Mouse (Mus musculus): Measurements from ENCODE around the gene Sec16a. TPM values are rescaled to one million over a fixed set of nuclear protein-coding genes. Genes with fewer than 3 reads are reported as not detected.
A peak's percentile ranks its signal among the peaks of the same experiment; 100 is the strongest.

The Sec16a gene
- 33.7 and 39.8 TPM in 2 replicates for polyA plus RNA-seq (2014; fragmentation: Nextera tagmentation; extraction: Ambion mirVana)

GRCm38 (mm10) chr2:26444946-26445665 is at the start of gene Sec16a:
Gene Sec16a (minus strand): TSS chr2:26445216.
- Histone ChIP-seq H3K36me3 (ENCODE audit: control insufficient read depth, insufficient read depth, low read length) (peaks cover 18% of the 10 kb centered on the region), H3K9me3 (ENCODE audit: control insufficient read depth, low read length) (no peaks in the 10 kb centered on the region), H3K9ac (ENCODE audit: low read length) (peak within 1 kb of the TSS; percentile 75), H3K27me3 (replicated peaks; ENCODE audit: control insufficient read depth, insufficient read depth, low read length) (no peaks in the 10 kb centered on the region), H3K4me2 (ENCODE audit: low read length) (peak within 1 kb of the TSS; percentile 97), H3K27ac (ENCODE audit: low read depth) (peak within 1 kb of the TSS; percentile 83), H3K4me3 (ENCODE audit: low read depth, low read length) (peak within 1 kb of the TSS; percentile 95), H3K4me1 (replicated peaks; ENCODE audit: control insufficient read depth, insufficient read depth, low read length) (peaks cover 24% of the 10 kb centered on the region)
- WGBS = under 1% methylated on average over 60 of the region's 61 CpGs
- ATAC-seq (replicated peaks; ENCODE audit: low FRiP score, low TSS enrichment, low read depth) (peak; percentile 92), DNase-seq (ENCODE audit: low spot score) (peak; percentile 99)

DNA sequence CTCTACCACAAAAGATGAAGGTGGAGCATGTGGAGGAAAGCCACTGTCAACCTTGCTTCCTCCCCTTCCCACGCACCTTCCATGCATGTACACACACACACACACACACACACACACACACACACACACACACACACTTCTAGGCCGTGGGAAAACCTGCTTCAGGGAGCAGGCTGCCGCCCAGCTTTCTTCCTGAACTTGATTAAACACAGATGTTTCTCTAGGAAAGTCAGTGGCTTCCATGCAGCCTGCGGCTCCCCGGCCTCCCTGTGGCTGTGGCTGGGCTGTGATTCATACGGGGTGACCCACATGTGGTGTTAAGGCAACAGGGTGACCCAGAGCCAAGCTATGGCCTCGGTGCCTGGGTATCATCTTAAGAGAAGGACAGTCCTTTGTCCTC is 49.4 kb upstream of the Sec16a start:
- 0 out of 2 replicates have a peak, but pooled peaks cover 8% of the 10 kb centered on the region for H3K36me3 ChIP-seq (ENCODE audit: control insufficient read depth, insufficient read depth, low read length)
- no peaks in the 10 kb centered on the region for H3K9me3 ChIP-seq (ENCODE audit: control insufficient read depth, low read length)
- DNase-seq (ENCODE audit: low spot score) (no peak), ATAC-seq (replicated peaks; ENCODE audit: low FRiP score, low TSS enrichment, low read depth) (no peak; the same call in 1 of the 2 replicates)
- no peaks in the 10 kb centered on the region for H3K27me3 ChIP-seq (replicated peaks; ENCODE audit: control insufficient read depth, insufficient read depth, low read length)
- H3K9ac ChIP-seq (ENCODE audit: low read length) = no peak overlapping the region
- H3K4me3 ChIP-seq (ENCODE audit: low read depth, low read length) = no peak overlapping the region
- H3K4me1 ChIP-seq (replicated peaks; ENCODE audit: control insufficient read depth, insufficient read depth, low read length) = peaks cover 62% of the 10 kb centered on the region
- peak overlapping the region; percentile 64 for H3K27ac ChIP-seq (ENCODE audit: low read depth)
- 19% methylated on average over 7 of the region's 7 CpGs for WGBS
- peak overlapping the region; percentile 16; the same call in 1 of the 2 replicates for H3K4me2 ChIP-seq (ENCODE audit: low read length)

DNA sequence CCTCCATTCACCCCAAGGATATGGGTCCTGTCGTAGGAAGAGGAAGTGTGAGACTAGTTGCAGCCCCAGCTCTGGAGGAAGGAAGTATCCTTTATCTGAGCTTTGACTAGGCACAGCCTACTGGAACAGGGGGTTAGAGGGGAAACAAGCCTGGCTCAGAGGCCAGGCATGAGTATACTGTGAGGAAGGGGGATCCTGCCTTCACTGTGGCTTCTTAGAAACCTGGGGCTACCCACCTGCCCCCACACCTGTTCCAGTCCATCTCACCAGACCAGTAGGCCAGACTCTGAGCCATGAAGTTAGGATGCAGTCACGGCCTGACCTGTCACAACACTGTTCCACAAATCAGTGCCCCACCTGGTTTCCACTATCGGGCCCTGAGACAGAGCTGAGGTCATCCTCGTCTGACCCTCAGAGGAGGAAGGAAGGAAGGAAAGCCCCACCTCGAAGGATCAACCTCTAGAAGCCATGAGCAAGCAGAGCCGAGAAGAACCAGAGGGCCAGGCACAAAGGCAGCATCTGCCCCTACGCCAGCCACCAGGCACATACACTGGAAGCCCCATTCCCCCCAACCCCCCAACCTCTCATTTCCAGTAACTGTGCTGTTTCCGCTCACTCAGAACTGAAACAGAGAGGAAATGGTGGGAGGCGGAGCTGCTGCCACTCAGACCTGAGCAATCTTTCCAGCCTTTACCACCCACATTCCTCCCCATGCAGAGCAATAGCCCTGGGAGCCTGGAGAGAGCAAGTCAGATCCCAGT is 48.2 kb upstream of the Sec16a start:
- 0 out of 2 replicates have a peak overlapping the region, but pooled peaks have one; percentile 10 for H3K9ac ChIP-seq (ENCODE audit: low read length)
- ATAC-seq (replicated peaks; ENCODE audit: low FRiP score, low TSS enrichment, low read depth) = no peak
- 12% methylated on average over 9 of the region's 9 CpGs for WGBS
- H3K4me3 ChIP-seq (ENCODE audit: low read depth, low read length) = no peak overlapping the region
- peak overlapping the region; percentile 16 for H3K4me2 ChIP-seq (ENCODE audit: low read length)
- no peak for DNase-seq (ENCODE audit: low spot score)
- 0 out of 2 replicates have a peak, but pooled peaks cover 1% of the 10 kb centered on the region for H3K36me3 ChIP-seq (ENCODE audit: control insufficient read depth, insufficient read depth, low read length)
- no peaks in the 10 kb centered on the region for H3K9me3 ChIP-seq (ENCODE audit: control insufficient read depth, low read length)
- H3K27me3 ChIP-seq (replicated peaks; ENCODE audit: control insufficient read depth, insufficient read depth, low read length) = no peaks in the 10 kb centered on the region
- peak overlapping the region; percentile 64; the same call in 1 of the 2 replicates for H3K27ac ChIP-seq (ENCODE audit: low read depth)
- peaks cover 67% of the 10 kb centered on the region for H3K4me1 ChIP-seq (replicated peaks; ENCODE audit: control insufficient read depth, insufficient read depth, low read length)

DNA sequence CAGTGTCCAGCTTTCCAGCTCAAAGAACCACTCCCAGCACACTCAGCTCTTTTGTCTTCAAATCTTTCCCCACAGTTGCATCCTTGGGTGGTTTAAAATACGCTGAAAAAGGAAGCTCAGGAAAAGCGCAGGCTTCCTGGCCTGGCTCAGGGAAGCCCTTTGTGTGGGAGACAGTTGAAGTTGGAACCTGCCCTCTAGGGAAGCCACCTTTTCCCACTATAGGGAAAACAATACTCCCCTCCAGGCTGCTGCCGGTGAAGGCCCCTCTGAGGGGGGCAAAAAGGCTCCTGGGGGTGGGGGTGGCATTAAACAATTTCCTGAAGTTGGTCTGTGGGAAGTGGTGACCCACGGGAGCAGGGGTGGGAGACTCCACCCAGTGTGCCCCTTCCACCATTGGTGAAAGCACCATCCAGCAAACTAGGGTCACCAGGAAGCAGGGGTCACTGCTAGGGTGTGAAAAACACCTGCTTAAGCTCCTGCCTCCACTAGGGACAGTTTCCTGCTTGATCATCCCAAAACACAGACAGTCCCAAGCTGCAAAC is 45.8 kb upstream of the Sec16a start:
- 64% methylated on average over 4 of the region's 4 CpGs for WGBS
- H3K9me3 ChIP-seq (ENCODE audit: control insufficient read depth, low read length) = no peaks in the 10 kb centered on the region
- peaks cover 76% of the 10 kb centered on the region for H3K4me1 ChIP-seq (replicated peaks; ENCODE audit: control insufficient read depth, insufficient read depth, low read length)
- H3K27me3 ChIP-seq (replicated peaks; ENCODE audit: control insufficient read depth, insufficient read depth, low read length) = no peaks in the 10 kb centered on the region
- no peak for ATAC-seq (replicated peaks; ENCODE audit: low FRiP score, low TSS enrichment, low read depth)
- no peak for DNase-seq (ENCODE audit: low spot score)
- no peak overlapping the region for H3K27ac ChIP-seq (ENCODE audit: low read depth)
- H3K9ac ChIP-seq (ENCODE audit: low read length) = no peak overlapping the region
- no peak overlapping the region for H3K4me2 ChIP-seq (ENCODE audit: low read length)
- no peaks in the 10 kb centered on the region for H3K36me3 ChIP-seq (ENCODE audit: control insufficient read depth, insufficient read depth, low read length)
- H3K4me3 ChIP-seq (ENCODE audit: low read depth, low read length) = no peak overlapping the region

DNA sequence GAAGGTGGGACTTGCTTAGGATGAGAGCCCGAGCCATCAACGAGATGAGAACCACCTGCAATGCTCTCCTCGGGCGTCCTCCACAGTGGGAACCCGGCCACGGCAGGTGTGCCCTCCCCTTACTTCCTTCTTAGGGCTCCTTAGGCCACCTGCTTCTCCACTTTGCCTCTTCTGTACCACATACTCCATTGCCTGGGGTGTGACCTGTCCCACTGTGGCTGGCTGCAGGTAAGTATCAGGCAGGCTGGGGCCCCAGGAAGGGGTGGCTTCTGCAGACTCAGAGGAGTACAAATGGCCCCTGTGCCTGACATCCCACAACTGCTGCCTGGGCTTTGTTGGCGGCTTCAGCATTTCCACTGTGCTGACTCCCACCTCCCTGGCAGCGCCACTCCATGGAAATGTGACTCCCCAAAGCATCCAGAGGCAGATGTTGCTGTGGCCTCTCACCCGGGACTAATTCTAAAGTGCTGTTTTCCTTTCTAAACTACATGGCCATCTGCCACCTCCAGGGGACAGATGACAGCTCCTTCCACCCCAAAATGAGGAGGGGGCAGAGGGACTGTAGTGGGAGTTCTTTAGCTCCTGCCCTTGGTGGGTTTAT is 43.6 kb upstream of the Sec16a start:
- no peak for ATAC-seq (replicated peaks; ENCODE audit: low FRiP score, low TSS enrichment, low read depth)
- DNase-seq (ENCODE audit: low spot score) = no peak
- H3K9me3 ChIP-seq (ENCODE audit: control insufficient read depth, low read length) = no peaks in the 10 kb centered on the region
- peaks cover 63% of the 10 kb centered on the region for H3K4me1 ChIP-seq (replicated peaks; ENCODE audit: control insufficient read depth, insufficient read depth, low read length)
- peak overlapping the region; percentile 70; the same call in 1 of the 2 replicates for H3K27ac ChIP-seq (ENCODE audit: low read depth)
- H3K36me3 ChIP-seq (ENCODE audit: control insufficient read depth, insufficient read depth, low read length) = peaks cover 14% of the 10 kb centered on the region
- no peak overlapping the region for H3K4me3 ChIP-seq (ENCODE audit: low read depth, low read length)
- H3K4me2 ChIP-seq (ENCODE audit: low read length) = 0 out of 2 replicates have a peak overlapping the region, but pooled peaks have one; percentile 2
- H3K27me3 ChIP-seq (replicated peaks; ENCODE audit: control insufficient read depth, insufficient read depth, low read length) = no peaks in the 10 kb centered on the region
- WGBS = 51% methylated on average over 9 of the region's 9 CpGs
- no peak overlapping the region for H3K9ac ChIP-seq (ENCODE audit: low read length)

GRCm38 (mm10) chr2:26487322-26488021 is 42.5 kb upstream of the Sec16a start:
- Histone ChIP-seq H3K27ac (ENCODE audit: low read depth) (peak overlapping the region; percentile 70), H3K9me3 (ENCODE audit: control insufficient read depth, low read length) (no peaks in the 10 kb centered on the region), H3K4me3 (ENCODE audit: low read depth, low read length) (no peak overlapping the region), H3K27me3 (replicated peaks; ENCODE audit: control insufficient read depth, insufficient read depth, low read length) (no peaks in the 10 kb centered on the region), H3K9ac (ENCODE audit: low read length) (no peak overlapping the region), H3K36me3 (ENCODE audit: control insufficient read depth, insufficient read depth, low read length) (peaks cover 14% of the 10 kb centered on the region), H3K4me1 (replicated peaks; ENCODE audit: control insufficient read depth, insufficient read depth, low read length) (peaks cover 60% of the 10 kb centered on the region), H3K4me2 (ENCODE audit: low read length) (peak overlapping the region; percentile 20; the same call in 1 of the 2 replicates)
- ATAC-seq (replicated peaks; ENCODE audit: low FRiP score, low TSS enrichment, low read depth) (no peak), DNase-seq (ENCODE audit: low spot score) (no peak)
- 37% methylated on average over 18 of the region's 18 CpGs for WGBS

DNA sequence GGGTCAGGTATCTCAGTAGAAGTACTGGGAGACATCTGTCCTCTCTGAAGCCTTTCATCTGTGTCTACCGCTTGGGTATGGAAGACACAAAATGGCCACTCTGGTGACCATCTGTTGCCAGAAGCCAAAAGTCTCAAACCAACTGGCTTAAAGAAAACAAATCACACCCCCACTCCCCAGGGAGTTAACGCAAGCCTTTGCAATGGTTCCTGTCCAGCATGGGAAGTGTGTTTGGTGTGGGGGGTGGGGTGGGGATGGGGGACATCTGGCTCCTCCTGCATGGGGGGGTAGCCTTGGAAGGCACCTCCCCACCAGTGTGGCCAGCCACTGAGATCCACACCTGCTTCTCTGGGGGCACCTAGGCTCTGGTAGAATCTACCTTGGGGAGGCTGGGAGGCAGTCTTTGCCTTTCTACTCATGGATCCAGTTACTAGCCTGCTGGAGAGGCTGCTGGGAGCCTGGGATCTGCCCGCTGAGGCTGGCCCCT is 41.9 kb upstream of the Sec16a start:
- DNase-seq (ENCODE audit: low spot score) (no peak), ATAC-seq (replicated peaks; ENCODE audit: low FRiP score, low TSS enrichment, low read depth) (no peak)
- WGBS = 31% methylated on average over 3 of the region's 3 CpGs
- no peak overlapping the region for H3K4me2 ChIP-seq (ENCODE audit: low read length)
- H3K27ac ChIP-seq (ENCODE audit: low read depth) = peak overlapping the region; percentile 70
- peaks cover 15% of the 10 kb centered on the region for H3K36me3 ChIP-seq (ENCODE audit: control insufficient read depth, insufficient read depth, low read length)
- no peak overlapping the region for H3K4me3 ChIP-seq (ENCODE audit: low read depth, low read length)
- H3K9me3 ChIP-seq (ENCODE audit: control insufficient read depth, low read length) = no peaks in the 10 kb centered on the region
- peaks cover 60% of the 10 kb centered on the region for H3K4me1 ChIP-seq (replicated peaks; ENCODE audit: control insufficient read depth, insufficient read depth, low read length)
- H3K9ac ChIP-seq (ENCODE audit: low read length) = no peak overlapping the region
- H3K27me3 ChIP-seq (replicated peaks; ENCODE audit: control insufficient read depth, insufficient read depth, low read length) = no peaks in the 10 kb centered on the region
